Mouse (Mus musculus) MEL (cell line): Measurements from ENCODE around the gene Syt8. TPM values are rescaled to one million over a fixed set of nuclear protein-coding genes. Genes with fewer than 3 reads are reported as not detected.
A peak's percentile ranks its signal among the peaks of the same experiment; 100 is the strongest.

Experiments used
- DNase-seq: peaks from one replicate; pipeline ENCODE4 v3.0.0; 2011; ENCODE audit warnings: low read depth, low spot score
- H3K27ac ChIP-seq: 2 replicates; pipeline ENCODE4 v1.5.1; 2012; ENCODE audit warnings: low read depth, mild to moderate bottlenecking, control low read depth, low read length, moderate library complexity; ENCODE audit not compliant: control insufficient read depth
- H3K27me3 ChIP-seq, 2 experiments: fragments of 150-350 bp in 1 of 2; sonication (generic) in 1 of 2; 2 replicates each; pipeline ENCODE4 v1.6.1; 2012; ENCODE audit warnings: low read length in 2 of 2, mild to moderate bottlenecking in 2 of 2, improper control_type of control experiment in 1 of 2, moderate library complexity in 1 of 2; ENCODE audit not compliant: insufficient read depth in 2 of 2, control insufficient read depth in 1 of 2
- H3K36me3 ChIP-seq, 2 experiments: 2 replicates each; pipeline ENCODE4 v1.6.1; 2012 to 2014; ENCODE audit warnings: low read length in 2 of 2, improper control_type of control experiment in 1 of 2, inconsistent platforms in 1 of 2, mild to moderate bottlenecking in 1 of 2; ENCODE audit not compliant: insufficient read depth in 2 of 2, control insufficient read depth in 1 of 2
- H3K4me1 ChIP-seq, 2 experiments: fragments of 150-350 bp in 1 of 2; sonication (generic) in 1 of 2; 2 replicates each; pipeline ENCODE4 v1.6.1; 2012; ENCODE audit warnings: low read length in 2 of 2, improper control_type of control experiment in 1 of 2, mild to moderate bottlenecking in 1 of 2; ENCODE audit not compliant: insufficient read depth in 2 of 2, control insufficient read depth in 1 of 2
- H3K4me3 ChIP-seq, 2 experiments: fragments of 150-350 bp in 1 of 2; sonication (generic) in 1 of 2; 2 replicates each; pipeline ENCODE4 v1.5.1; 2012; ENCODE audit warnings: low read depth in 2 of 2, low read length in 2 of 2, mild to moderate bottlenecking in 2 of 2, moderate library complexity in 2 of 2, control low read depth in 1 of 2, improper control_type of control experiment in 1 of 2; ENCODE audit not compliant: control insufficient read depth in 1 of 2, insufficient read depth in 1 of 2
- H3K79me2 ChIP-seq: 2 replicates; pipeline ENCODE4 v1.6.1; 2012; ENCODE audit warnings: mild to moderate bottlenecking, low read length, moderate library complexity; ENCODE audit not compliant: control insufficient read depth, poor library complexity, insufficient read depth
- H3K9ac ChIP-seq: 2 replicates; pipeline ENCODE4 v1.6.1; 2012; ENCODE audit warnings: low read depth, mild to moderate bottlenecking, control low read depth, low read length, moderate library complexity; ENCODE audit not compliant: control insufficient read depth, poor library complexity, severe bottlenecking
- H3K9me3 ChIP-seq: fragments of 150-350 bp; sonication (generic); replicated peaks from 2 replicates; pipeline ENCODE4 v1.6.1; 2012; ENCODE audit warnings: mild to moderate bottlenecking, low read length, improper control_type of control experiment, moderate library complexity; ENCODE audit not compliant: insufficient read depth
- CHD1 ChIP-seq: IDR thresholded peaks from 2 replicates; pipeline ENCODE4 v1.6.1; 2012; ENCODE audit warnings: low read depth, mild to moderate bottlenecking, inconsistent platforms, low read length, improper control_type of control experiment
- CHD2 ChIP-seq: IDR thresholded peaks from 2 replicates; pipeline ENCODE4 v1.6.1; 2011; ENCODE audit warnings: low read length, improper control_type of control experiment
- CTCF ChIP-seq, 3 experiments: IDR thresholded peaks in 2 of 3; conservative IDR thresholded peaks in 1 of 3; 2 replicates each; pipeline ENCODE4 v1.5.1; 2011 to 2012; ENCODE audit warnings: low read length in 3 of 3, low read depth in 2 of 3, mild to moderate bottlenecking in 2 of 3, improper control_type of control experiment in 1 of 3, inconsistent platforms in 1 of 3, mixed read lengths in 1 of 3, moderate library complexity in 1 of 3; ENCODE audit not compliant: control insufficient read depth in 1 of 3, insufficient read depth in 1 of 3, poor library complexity in 1 of 3, severe bottlenecking in 1 of 3
- ETS1 ChIP-seq: IDR thresholded peaks from 2 replicates; pipeline ENCODE4 v1.6.1; 2012; ENCODE audit warnings: low read depth, mild to moderate bottlenecking, inconsistent platforms, low read length, improper control_type of control experiment, moderate library complexity
- GATA1 ChIP-seq: IDR thresholded peaks from 2 replicates; pipeline ENCODE4 v1.6.1; 2011; ENCODE audit warnings: low read depth, low read length, improper control_type of control experiment
- HCFC1 ChIP-seq: IDR thresholded peaks from 2 replicates; pipeline ENCODE4 v1.6.1; 2012; ENCODE audit warnings: low read depth, mild to moderate bottlenecking, inconsistent platforms, low read length, improper control_type of control experiment, moderate library complexity
- JUND ChIP-seq: IDR thresholded peaks from 2 replicates; pipeline ENCODE4 v1.6.1; 2011; ENCODE audit warnings: low read depth, mild to moderate bottlenecking, improper control_type of control experiment, low read length
- KAT2A ChIP-seq: conservative IDR thresholded peaks from 2 replicates; pipeline ENCODE4 v1.6.1; 2012; ENCODE audit warnings: low read depth, low read length, improper control_type of control experiment, inconsistent platforms
- MAFK ChIP-seq: IDR thresholded peaks from 2 replicates; pipeline ENCODE4 v1.6.1; 2011; ENCODE audit warnings: low read depth, mild to moderate bottlenecking, low read length, improper control_type of control experiment, borderline replicate concordance
- MEF2A ChIP-seq: IDR thresholded peaks from 2 replicates; pipeline ENCODE4 v1.6.1; 2014; ENCODE audit warnings: low read depth, mild to moderate bottlenecking, inconsistent platforms, low read length, improper control_type of control experiment; ENCODE audit not compliant: poor library complexity, insufficient replicate concordance, severe bottlenecking; ENCODE audit errors: extremely low read depth
- MYB ChIP-seq: IDR thresholded peaks from 2 replicates; pipeline ENCODE4 v1.6.1; 2011; ENCODE audit warnings: mild to moderate bottlenecking, low read depth, low read length, improper control_type of control experiment
- MYC ChIP-seq: IDR thresholded peaks from 2 replicates; pipeline ENCODE4 v1.6.1; 2011; ENCODE audit warnings: low read depth, mild to moderate bottlenecking, low read length, improper control_type of control experiment, moderate library complexity
- NELFE ChIP-seq: IDR thresholded peaks from 2 replicates; pipeline ENCODE4 v1.6.1; 2011; ENCODE audit warnings: low read depth, low read length, improper control_type of control experiment
- POLR2AphosphoS2 ChIP-seq: IDR thresholded peaks from 2 replicates; pipeline ENCODE4 v1.6.1; 2011; ENCODE audit warnings: low read length, improper control_type of control experiment
- RAD21 ChIP-seq: IDR thresholded peaks from 2 replicates; pipeline ENCODE4 v1.6.1; 2011; ENCODE audit warnings: mild to moderate bottlenecking, low read depth, low read length, improper control_type of control experiment
- RCOR1 ChIP-seq: IDR thresholded peaks from 2 replicates; pipeline ENCODE4 v1.6.1; 2012; ENCODE audit warnings: low read depth, mild to moderate bottlenecking, inconsistent platforms, low read length, improper control_type of control experiment
- SMC3 ChIP-seq: IDR thresholded peaks from 2 replicates; pipeline ENCODE4 v1.6.1; 2011; ENCODE audit warnings: low read depth, low read length, improper control_type of control experiment
- TCF12 ChIP-seq: IDR thresholded peaks from 2 replicates; pipeline ENCODE4 v1.6.1; 2014; ENCODE audit warnings: low read depth, mild to moderate bottlenecking, inconsistent platforms, low read length, improper control_type of control experiment, moderate library complexity
- UBTF ChIP-seq: IDR thresholded peaks from 2 replicates; pipeline ENCODE4 v1.6.1; 2012; ENCODE audit warnings: low read depth, mild to moderate bottlenecking, inconsistent platforms, low read length, improper control_type of control experiment, moderate library complexity, borderline replicate concordance; ENCODE audit not compliant: insufficient read depth
- USF1 ChIP-seq: IDR thresholded peaks from 2 replicates; pipeline ENCODE4 v1.6.1; 2014; ENCODE audit warnings: low read depth, mild to moderate bottlenecking, inconsistent platforms, low read length, improper control_type of control experiment, moderate library complexity
- USF2 ChIP-seq, 2 experiments: IDR thresholded peaks; 2 replicates each; pipeline ENCODE4 v1.6.1; 2011 to 2012; ENCODE audit warnings: improper control_type of control experiment in 2 of 2, low read length in 2 of 2, borderline replicate concordance in 1 of 2, inconsistent platforms in 1 of 2, low read depth in 1 of 2, mild to moderate bottlenecking in 1 of 2; ENCODE audit not compliant: insufficient read depth in 1 of 2
- ZMIZ1 ChIP-seq: IDR thresholded peaks from 2 replicates; pipeline ENCODE4 v1.6.1; 2012; ENCODE audit warnings: low read depth, mild to moderate bottlenecking, inconsistent platforms, low read length, improper control_type of control experiment, moderate library complexity
- polyA plus RNA-seq, 2 experiments: library from polyadenylated mRNA; stranded (reverse) in 1 of 2; unstranded in 1 of 2; fragments of >175 nt in 1 of 2; fragments of >200 nt in 1 of 2; gene quantifications; 2 replicates each; pipeline versions ENCODE4 v1.2.1 to v1.2.4; 2012; ENCODE audit warnings: low replicate concordance in 2 of 2, low read depth in 1 of 2; ENCODE audit not compliant: insufficient read length in 2 of 2, insufficient read depth in 1 of 2, missing spikeins in 1 of 2
- total RNA-seq: library from RNA; depleted of rRNA; stranded (reverse); fragments of 300-350 nt; gene quantifications from 2 replicates; pipeline ENCODE4 v1.2.3, GENCODE M21; 2012

Syt8 gene
- total and polyA plus RNA-seq, 3 experiments: not detected

- TF ChIP-seq MAFK (no peak), UBTF (no peak), ETS1 (no peak), CHD1 (no peak), HCFC1 (no peak), USF1 (no peak), CHD2 (no peak), TCF12 (no peak), MEF2A (no peak), KAT2A (no peak), POLR2AphosphoS2 (no peak), NELFE (no peak), MYB (no peak), SMC3 (no peak), USF2 (IDR thresholded peaks at IDR 0.05; ENCODE audit: borderline replicate concordance in 1 of 2, insufficient read depth in 1 of 2, low read depth in 1 of 2, low read length in 2 of 2) (no peak), JUND (no peak), MYC (no peak), ZMIZ1 (no peak), RCOR1 (no peak), GATA1 (no peak)
- Histone ChIP-seq H3K27me3 (no peaks in the 10 kb centered on the region), H3K9me3 (no peaks in the 10 kb centered on the region), H3K9ac (no peak overlapping the region), H3K36me3 (0 out of 4 replicates have a peak, but pooled peaks cover 0 to 2% of the 10 kb centered on the region in 2 experiments), H3K4me1 (peaks cover 0 to 3% of the 10 kb centered on the region in 2 experiments; a peak in 2 of 4 replicates), H3K4me3 (no peak overlapping the region), H3K27ac (no peak overlapping the region), H3K79me2 (no peaks in the 10 kb centered on the region)
- DNase-seq: no peak
Observed at GRCm38 (mm10) chr7:142439966-142440365, 5.3 kb downstream of the Syt8 start.

- peak; percentile 53 for TF ChIP-seq RAD21
- peak; percentile 54 for TF ChIP-seq SMC3
- peak; percentile 40 to 52 (median 50); a peak in 5 of 6 replicates for TF ChIP-seq CTCF (IDR thresholded peaks at IDR 0.05 in 2 of 3, conservative IDR thresholded peaks at IDR 0.05 in 1 of 3; ENCODE audit: control insufficient read depth in 1 of 3, insufficient read depth in 1 of 3, low read depth in 2 of 3, low read length in 3 of 3, poor library complexity in 1 of 3, severe bottlenecking in 1 of 3)
- TF ChIP-seq JUND: no peak
- TF ChIP-seq, all 39 proteins: peak for 3
- H3K4me3 ChIP-seq: no peak overlapping the region
Observed at GRCm38 (mm10) chr7:142440657-142441114, 6.0 kb downstream of the Syt8 start.

More at GRCm38 (mm10) chr7:142440657-142441114, 6.0 kb downstream of the Syt8 start:
- no peaks in the 10 kb centered on the region for H3K27me3 ChIP-seq
- no peak overlapping the region for H3K9ac ChIP-seq
- H3K9me3 ChIP-seq: no peaks in the 10 kb centered on the region
- peaks cover 0 to 3% of the 10 kb centered on the region in 2 experiments; a peak in 2 of 4 replicates for H3K4me1 ChIP-seq
- 0 out of 4 replicates have a peak, but pooled peaks cover 0 to 2% of the 10 kb centered on the region in 2 experiments for H3K36me3 ChIP-seq
- DNase-seq: peak; percentile 28
- no peak overlapping the region for H3K27ac ChIP-seq
- no peaks in the 10 kb centered on the region for H3K79me2 ChIP-seq
